Mouse (Mus musculus) adrenal gland, adult 8-10 months (tissue): Measurements from ENCODE around the gene Vmn1r6. TPM values are rescaled to one million over a fixed set of nuclear protein-coding genes. Genes with fewer than 3 reads are reported as not detected.
"Not testable (repeated sequence)": the region's sequence is repeated elsewhere in the genome, so short reads cannot be mapped to it uniquely, and the experiment has no call there.

Source experiments
- DNase-seq: peaks from one replicate; pipeline ENCODE4 v3.0.0; 2022
- total RNA-seq, 4 experiments: library from RNA; stranded (reverse); gene quantifications; 2 replicates each; pipeline ENCODE4 v1.2.4; 2022

The Vmn1r6 gene
- total RNA-seq, result under 1 TPM in 1 of 4 experiments, not detected in 3; 0.03 TPM

- no peak for DNase-seq
These were observed at the start of gene Vmn1r6 for GRCm38 (mm10) chr6:56996943-56997342. Gene Vmn1r6 (plus strand): TSS chr6:56997243.

- DNase-seq, result no peak
These were observed 40.6 kb upstream of the Vmn1r6 start for GRCm38 (mm10) chr6:56956436-56956835.

- no peak for DNase-seq
These were observed 27.1 kb upstream of the Vmn1r6 start, which contains the start of gene Vmn1r5 for GRCm38 (mm10) chr6:56969973-56970372. Gene Vmn1r5 (plus strand): TSS chr6:56970273.

DNA sequence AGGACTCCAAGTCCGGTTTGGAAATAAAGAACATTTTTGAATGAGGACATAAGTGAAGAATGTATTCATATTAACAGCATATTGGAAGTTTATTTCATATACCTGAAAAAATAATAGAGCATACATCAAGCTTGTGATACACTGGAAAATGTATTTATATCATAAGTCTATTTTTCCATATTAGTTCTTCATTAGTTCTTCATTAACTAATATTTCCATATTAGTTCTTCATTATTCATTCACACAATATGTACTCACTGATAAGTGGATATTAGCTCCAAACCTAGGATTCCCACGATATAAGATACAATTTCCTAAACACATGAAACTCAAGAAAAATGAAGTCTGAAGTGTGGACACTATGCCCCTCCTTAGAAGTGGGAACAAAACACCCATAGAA, 28.2 kb downstream of the Vmn1r6 start, which contains the start of gene Vmn1r7:
TSS of gene Vmn1r7 (minus strand) at position 101 of the 400 bp plus-strand sequence.
- not testable (repeated sequence) for DNase-seq

GRCm38 (mm10) chr6:57031984-57032383, 34.9 kb downstream of the Vmn1r6 start, which contains the start of gene Vmn1r8:
Gene Vmn1r8 (plus strand): TSS chr6:57032284.
- DNase-seq, result no peak

DNA sequence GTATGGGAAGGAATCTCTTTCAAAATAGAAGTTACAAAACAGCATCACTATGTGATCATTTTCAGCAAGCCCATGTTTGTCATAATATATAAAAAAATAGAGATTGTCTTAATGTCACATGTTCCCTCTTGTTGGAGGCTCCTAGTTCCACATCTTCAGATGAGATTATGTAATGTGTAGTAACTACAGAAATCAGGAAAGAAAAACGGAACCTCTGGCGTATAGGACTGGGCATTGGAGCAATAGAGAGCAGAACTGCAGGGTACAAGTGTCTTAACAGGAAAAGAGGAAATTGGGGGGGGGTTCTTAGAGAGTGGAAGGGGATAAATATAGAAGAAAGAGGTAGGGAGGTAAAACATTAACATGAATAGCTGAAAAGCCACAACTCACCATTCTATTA, 37.6 kb downstream of the Vmn1r6 start:
- no peak for DNase-seq

Other genes with a start within 250 kb of the Vmn1r6 start
- 10 to 100 TPM; 31.8 to 37.0 (median 33.8) TPM for gene Kbtbd2, start 199.4 kb upstream of the Vmn1r6 start, total RNA-seq
- 100 to 1,000 TPM in 1 of 4 experiments, 10 to 100 TPM in 3; 72.5 to 109 (median 90.2) TPM for gene Fkbp9, start 165.2 kb upstream of the Vmn1r6 start, total RNA-seq
- gene Nt5c3, start 73.3 kb upstream of the Vmn1r6 start, total RNA-seq, result 10 to 100 TPM; 24.7 to 34.6 (median 29.4) TPM
- gene Vmn1r4, start 73.2 kb upstream of the Vmn1r6 start, total RNA-seq, result 1 to 10 TPM in 1 of 4 experiments, under 1 TPM in 3; 0.46 to 1.1 (median 0.52) TPM
- gene Vmn1r5, start 27.0 kb upstream of the Vmn1r6 start, total RNA-seq, result not detected
- gene Vmn1r7, start 28.1 kb downstream of the Vmn1r6 start, total RNA-seq, result not detected
- gene Vmn1r8, start 35.0 kb downstream of the Vmn1r6 start, total RNA-seq, result not detected
- gene Vmn1r9, start 69.5 kb downstream of the Vmn1r6 start, total RNA-seq, result not detected
- gene Vmn1r10, start 112.2 kb downstream of the Vmn1r6 start, total RNA-seq, result not detected
- gene Vmn1r11, start 136.2 kb downstream of the Vmn1r6 start, total RNA-seq, result not detected
- not detected for gene Vmn1r12, start 159.7 kb downstream of the Vmn1r6 start, total RNA-seq
- not detected for gene Vmn1r13, start 206.0 kb downstream of the Vmn1r6 start, total RNA-seq
- not detected for gene Vmn1r14, start 234.4 kb downstream of the Vmn1r6 start, total RNA-seq